Mouse (Mus musculus) lung, embryonic 14.5 days (tissue): Measurements from ENCODE around the gene Ppm1b. TPM values are rescaled to one million over a fixed set of nuclear protein-coding genes. Genes with fewer than 3 reads are reported as not detected.

Source experiments
- ATAC-seq: fragments of 200-750 bp; cut with Nextera tagmentation; 2 replicates; pipeline ENCODE4 v1.8.0; 2017; ENCODE audit warnings: mild to moderate bottlenecking, moderate TSS enrichment, moderate library complexity; ENCODE audit not compliant: insufficient read depth
- DNase-seq: peaks from one replicate; pipeline ENCODE4 v3.0.0-alpha.2; 2015
- H3K27ac ChIP-seq: fragments of 300-500 bp; sonication (generic); 2 replicates; pipeline ENCODE4 v1.5.1; 2014; ENCODE audit warnings: low read depth, mild to moderate bottlenecking, moderate library complexity
- H3K27me3 ChIP-seq: fragments of 300-500 bp; sonication (generic); 2 replicates; pipeline ENCODE4 v1.6.1; 2014; ENCODE audit warnings: low read length, control low read depth; ENCODE audit not compliant: insufficient read depth
- H3K36me3 ChIP-seq: fragments of 300-500 bp; sonication (generic); 2 replicates; pipeline ENCODE4 v1.6.1; 2014; ENCODE audit warnings: control low read depth; ENCODE audit not compliant: insufficient read depth
- H3K4me1 ChIP-seq: fragments of 300-500 bp; sonication (generic); 2 replicates; pipeline ENCODE4 v1.6.1; 2014; ENCODE audit warnings: antibody characterized with exemption, control low read depth; ENCODE audit not compliant: insufficient read depth
- H3K4me2 ChIP-seq: fragments of 300-500 bp; sonication (generic); 2 replicates; pipeline ENCODE4 v1.6.1; 2014; ENCODE audit warnings: mild to moderate bottlenecking
- H3K4me3 ChIP-seq: fragments of 300-500 bp; sonication (generic); 2 replicates; pipeline ENCODE4 v1.5.1; 2014; ENCODE audit warnings: low read depth, low read length
- H3K9ac ChIP-seq: fragments of 300-500 bp; sonication (generic); 2 replicates; pipeline ENCODE4 v1.6.1; 2014
- H3K9me3 ChIP-seq: fragments of 300-500 bp; sonication (generic); 2 replicates; pipeline ENCODE4 v1.6.1; 2016; ENCODE audit warnings: low read depth, low read length, control low read depth
- CTCF ChIP-seq: IDR thresholded peaks from 2 replicates; pipeline ENCODE4 v1.5.1; 2016; ENCODE audit warnings: antibody characterized with exemption, low read depth
- WGBS: fragments of 180-500 bp; shearing (Covaris S2); extraction: QIAGEN DNeasy Blood & Tissue Kit; methylation state at CpG from one replicate; pipeline ENCODE4 v1.1.7; 2014; 5-methylcytosine and 5-hydroxymethylcytosine counted together
- polyA plus RNA-seq: library from polyadenylated mRNA; unstranded; fragments of >200 nt; fragmentation: Nextera tagmentation; extraction: Ambion mirVana; gene quantifications from 2 replicates; pipeline ENCODE4 v1.2.1, GENCODE M21; 2014

The Ppm1b gene
- polyA plus RNA-seq, 1 experiment from 2014 or later = 68.2 TPM

DNA sequence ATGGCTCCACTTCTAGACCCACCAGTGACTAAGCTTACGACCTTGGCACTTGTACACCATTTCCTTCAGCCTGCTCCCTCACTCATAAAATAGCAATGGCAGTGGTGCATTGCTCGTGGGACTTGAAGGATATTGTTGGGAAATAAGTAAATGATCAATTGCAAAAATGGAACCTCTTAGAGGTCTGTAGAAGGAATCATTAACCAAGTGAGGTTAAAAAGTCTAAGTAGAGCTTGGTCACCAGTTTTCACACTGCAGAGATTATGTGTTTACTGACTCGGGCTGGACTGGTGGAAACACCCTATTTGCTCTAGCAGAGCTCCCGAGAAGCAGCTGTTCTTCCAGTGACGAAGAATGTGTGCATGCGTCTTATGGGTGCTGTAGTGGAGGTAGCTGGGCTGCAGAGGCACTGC lies 86.9 kb downstream of the Ppm1b start:
- Histone ChIP-seq H3K27ac (no peak overlapping the region), H3K4me1 (no peaks in the 10 kb centered on the region), H3K4me2 (no peak overlapping the region), H3K36me3 (no peaks in the 10 kb centered on the region), H3K4me3 (no peak overlapping the region), H3K9me3 (no peaks in the 10 kb centered on the region), H3K9ac (no peak overlapping the region), H3K27me3 (no peaks in the 10 kb centered on the region)
- TF ChIP-seq CTCF = no peak
- DNase-seq (no peak), ATAC-seq (no peak)
- 74% methylated on average over 6 of the region's 6 CpGs for WGBS

GRCm38 (mm10) chr17:85044466-85044865 lies 87.9 kb downstream of the Ppm1b start:
- DNase-seq (no peak), ATAC-seq (no peak)
- Histone ChIP-seq H3K4me1 (no peaks in the 10 kb centered on the region), H3K27me3 (no peaks in the 10 kb centered on the region), H3K9me3 (no peaks in the 10 kb centered on the region), H3K4me3 (no peak overlapping the region), H3K9ac (no peak overlapping the region), H3K36me3 (no peaks in the 10 kb centered on the region), H3K4me2 (no peak overlapping the region), H3K27ac (no peak overlapping the region)
- TF ChIP-seq CTCF = no peak
- 85% methylated on average over 5 of the region's 5 CpGs for WGBS

GRCm38 (mm10) chr17:85045160-85045559 lies 88.6 kb downstream of the Ppm1b start:
- Histone ChIP-seq H3K27me3 (no peaks in the 10 kb centered on the region), H3K4me1 (no peaks in the 10 kb centered on the region), H3K4me2 (no peak overlapping the region), H3K9ac (no peak overlapping the region), H3K36me3 (no peaks in the 10 kb centered on the region), H3K4me3 (no peak overlapping the region), H3K9me3 (no peaks in the 10 kb centered on the region), H3K27ac (no peak overlapping the region)
- ATAC-seq (no peak), DNase-seq (no peak)
- no peak for TF ChIP-seq CTCF
- WGBS = 75% methylated on average over 12 of the region's 12 CpGs

DNA sequence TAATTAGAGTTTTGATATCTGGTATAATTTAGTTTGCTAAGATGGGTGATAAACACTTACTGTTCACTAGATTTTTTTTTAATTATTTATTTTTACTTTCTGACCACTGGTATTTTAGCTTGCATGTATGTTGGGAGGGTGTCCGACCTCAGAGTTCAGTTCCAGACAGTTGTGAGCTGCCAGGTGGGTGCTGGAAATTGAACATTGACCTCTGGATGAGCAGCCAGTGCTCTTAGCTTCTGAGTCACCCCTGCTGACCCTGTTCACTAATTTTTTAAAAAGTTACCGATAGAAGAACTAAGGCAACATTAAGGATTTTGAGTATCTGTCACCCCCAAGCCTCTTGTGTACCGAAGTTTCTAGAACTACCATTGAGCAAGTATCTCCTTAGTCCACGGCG lies 91.8 kb downstream of the Ppm1b start:
- no peak for TF ChIP-seq CTCF
- no peaks in the 10 kb centered on the region for H3K4me1 ChIP-seq
- no peak overlapping the region for H3K27ac ChIP-seq
- no peaks in the 10 kb centered on the region for H3K36me3 ChIP-seq
- ATAC-seq (no peak), DNase-seq (no peak)
- H3K4me3 ChIP-seq = no peak overlapping the region
- WGBS = 85% methylated on average over 5 of the region's 5 CpGs
- H3K9ac ChIP-seq = no peak overlapping the region
- no peaks in the 10 kb centered on the region for H3K27me3 ChIP-seq
- no peaks in the 10 kb centered on the region for H3K9me3 ChIP-seq
- no peak overlapping the region for H3K4me2 ChIP-seq

DNA sequence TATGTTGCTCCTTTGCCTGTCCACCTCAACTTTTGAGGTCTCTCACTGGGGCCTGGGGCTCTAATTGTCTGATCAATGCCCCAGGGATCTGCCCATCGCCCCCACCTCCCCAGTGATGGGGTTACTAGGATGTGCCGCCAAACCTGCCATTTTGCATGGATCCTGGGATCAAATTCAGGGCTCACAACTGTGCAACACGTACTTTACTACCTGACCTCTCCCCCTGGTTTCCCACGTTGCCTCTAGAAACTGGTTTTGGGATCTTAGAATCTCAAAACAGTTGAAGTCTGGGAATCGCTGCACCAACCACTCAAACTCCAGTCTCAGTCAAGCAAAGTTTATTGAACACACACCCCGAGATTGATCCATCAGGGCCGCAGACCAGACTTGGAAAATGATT lies 101.7 kb downstream of the Ppm1b start:
- 88% methylated on average over 7 of the region's 7 CpGs for WGBS
- no peak overlapping the region for H3K9ac ChIP-seq
- ATAC-seq = no peak
- no peak overlapping the region for H3K4me2 ChIP-seq
- no peak overlapping the region for H3K27ac ChIP-seq
- DNase-seq = no peak
- no peaks in the 10 kb centered on the region for H3K4me1 ChIP-seq
- H3K4me3 ChIP-seq = no peak overlapping the region
- H3K36me3 ChIP-seq = peaks cover 3% of the 10 kb centered on the region; the same call in 1 of the 2 replicates
- H3K27me3 ChIP-seq = no peaks in the 10 kb centered on the region
- no peak for TF ChIP-seq CTCF
- H3K9me3 ChIP-seq = no peaks in the 10 kb centered on the region

DNA sequence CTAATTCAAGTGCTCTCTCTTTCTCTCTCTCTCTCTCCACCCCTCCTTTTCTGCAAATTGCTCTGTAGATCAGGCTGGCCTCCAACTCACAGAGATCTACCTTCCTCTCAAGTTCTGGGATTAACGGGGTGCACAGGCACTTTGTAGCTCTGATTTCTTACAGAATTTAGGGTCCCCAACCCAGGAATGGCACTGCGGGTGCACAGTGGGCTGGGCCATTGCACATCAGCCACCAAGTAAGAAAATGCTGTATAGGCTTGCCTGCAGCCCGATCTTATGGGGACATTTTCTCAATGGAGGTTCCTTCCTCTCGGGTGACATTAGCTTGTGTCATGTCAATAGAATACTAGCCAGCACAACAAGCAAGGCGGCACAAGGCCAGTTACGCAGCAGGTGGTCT lies 102.6 kb downstream of the Ppm1b start:
- no peak for DNase-seq
- ATAC-seq = no peak
- no peaks in the 10 kb centered on the region for H3K4me1 ChIP-seq
- H3K27ac ChIP-seq = no peak overlapping the region
- peaks cover 8% of the 10 kb centered on the region for H3K36me3 ChIP-seq
- H3K4me2 ChIP-seq = no peak overlapping the region
- no peak overlapping the region for H3K9ac ChIP-seq
- no peaks in the 10 kb centered on the region for H3K27me3 ChIP-seq
- TF ChIP-seq CTCF = no peak
- no peaks in the 10 kb centered on the region for H3K9me3 ChIP-seq
- 89% methylated on average over 6 of the region's 6 CpGs for WGBS
- H3K4me3 ChIP-seq = no peak overlapping the region

DNA sequence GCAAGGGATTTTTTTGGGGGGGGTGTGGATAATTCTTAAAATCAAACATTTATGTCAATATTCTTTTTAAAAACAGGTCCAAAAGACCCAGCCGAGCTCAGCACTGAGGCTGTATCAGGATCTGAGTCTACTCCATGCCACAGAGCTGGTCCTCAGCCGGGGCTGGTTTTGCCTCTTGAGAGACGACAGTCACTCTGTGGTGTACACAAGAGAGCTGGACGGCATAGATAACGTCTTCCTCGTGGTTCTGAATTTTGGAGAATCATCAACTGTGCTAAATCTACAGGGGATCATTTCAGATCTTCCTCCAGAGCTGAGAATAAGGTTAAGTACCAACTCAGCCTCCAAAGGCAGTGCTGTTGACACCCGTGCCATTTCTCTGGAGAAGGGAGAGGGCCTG lies 107.0 kb downstream of the Ppm1b start:
- Histone ChIP-seq H3K27ac (no peak overlapping the region), H3K9ac (no peak overlapping the region), H3K9me3 (no peaks in the 10 kb centered on the region), H3K36me3 (peaks cover 43% of the 10 kb centered on the region), H3K4me2 (no peak overlapping the region), H3K27me3 (no peaks in the 10 kb centered on the region), H3K4me3 (no peak overlapping the region), H3K4me1 (no peaks in the 10 kb centered on the region)
- no peak for TF ChIP-seq CTCF
- DNase-seq (no peak), ATAC-seq (no peak)
- WGBS = 84% methylated on average over 7 of the region's 7 CpGs

DNA sequence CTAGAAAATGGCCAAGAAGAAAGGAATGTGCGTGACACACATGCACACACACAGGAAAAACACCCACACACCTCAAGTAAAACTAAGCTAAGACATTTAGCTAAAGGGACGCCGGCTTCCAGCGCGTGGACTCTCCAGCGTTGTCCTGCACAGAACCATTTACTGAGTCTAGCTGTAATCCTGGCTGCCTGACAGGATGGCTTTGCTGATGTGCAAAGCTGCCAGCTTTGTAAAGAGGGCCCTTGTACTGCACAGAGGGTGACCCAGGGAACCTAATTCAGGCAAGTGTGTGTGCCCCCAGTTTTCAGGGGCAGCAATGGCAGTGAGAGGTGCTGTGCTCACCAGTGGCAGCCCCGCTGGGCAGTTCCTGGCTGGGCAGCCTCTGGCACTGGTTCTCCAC lies 110.8 kb downstream of the Ppm1b start:
- TF ChIP-seq CTCF = no peak
- ATAC-seq = no peak
- H3K9me3 ChIP-seq = no peaks in the 10 kb centered on the region
- no peak for DNase-seq
- no peaks in the 10 kb centered on the region for H3K27me3 ChIP-seq
- no peak overlapping the region for H3K4me3 ChIP-seq
- no peak overlapping the region for H3K4me2 ChIP-seq
- H3K27ac ChIP-seq = no peak overlapping the region
- H3K9ac ChIP-seq = no peak overlapping the region
- H3K4me1 ChIP-seq = no peaks in the 10 kb centered on the region
- 94% methylated on average over 7 of the region's 7 CpGs for WGBS
- peaks cover 63% of the 10 kb centered on the region for H3K36me3 ChIP-seq
